Mouse (Mus musculus) hindbrain, embryonic 11.5 days (tissue): ENCODE measurements around the gene Trim27. TPM values are rescaled to one million over a fixed set of nuclear protein-coding genes. Genes with fewer than 3 reads are reported as not detected.

ENCODE experiments used
- ATAC-seq: fragments of 200-750 bp; cut with Nextera tagmentation; 2 replicates; pipeline ENCODE4 v1.8.0; 2017; ENCODE audit warnings: mild to moderate bottlenecking, moderate TSS enrichment, moderate library complexity; ENCODE audit not compliant: low FRiP score
- DNase-seq: peaks from one replicate; pipeline ENCODE4 v3.0.0-alpha.2; 2015; ENCODE audit warnings: low spot score
- H3K27ac ChIP-seq: fragments of 300-500 bp; sonication (generic); 2 replicates; pipeline ENCODE4 v1.5.1; 2014; ENCODE audit warnings: mild to moderate bottlenecking, low read depth, low read length
- H3K27me3 ChIP-seq: fragments of 300-500 bp; sonication (generic); 2 replicates; pipeline ENCODE4 v1.6.1; 2014; ENCODE audit warnings: mild to moderate bottlenecking, low read length, moderate library complexity, mixed read lengths; ENCODE audit not compliant: control insufficient read depth, insufficient read depth
- H3K36me3 ChIP-seq: fragments of 300-500 bp; sonication (generic); 2 replicates; pipeline ENCODE4 v1.6.1; 2014; ENCODE audit warnings: mild to moderate bottlenecking, low read length, moderate library complexity, mixed read lengths; ENCODE audit not compliant: control insufficient read depth, insufficient read depth
- H3K4me1 ChIP-seq: fragments of 300-500 bp; sonication (generic); replicated peaks from 2 replicates; pipeline ENCODE4 v1.6.1; 2014; ENCODE audit warnings: low read length, mixed read lengths; ENCODE audit not compliant: control insufficient read depth, insufficient read depth
- H3K4me2 ChIP-seq: fragments of 300-500 bp; sonication (generic); replicated peaks from 2 replicates; pipeline ENCODE4 v1.6.1; 2014; ENCODE audit warnings: mild to moderate bottlenecking, low read depth, low read length
- H3K4me3 ChIP-seq: fragments of 300-500 bp; sonication (generic); 2 replicates; pipeline ENCODE4 v1.5.1; 2014; ENCODE audit warnings: low read depth, low read length
- H3K9ac ChIP-seq: fragments of 300-500 bp; sonication (generic); 2 replicates; pipeline ENCODE4 v1.6.1; 2014; ENCODE audit warnings: low read depth, low read length
- H3K9me3 ChIP-seq: fragments of 300-500 bp; sonication (generic); 2 replicates; pipeline ENCODE4 v1.6.1; 2016; ENCODE audit warnings: low read length; ENCODE audit not compliant: control insufficient read depth
- WGBS: fragments of 180-500 bp; shearing (Covaris S2); extraction: QIAGEN DNeasy Blood & Tissue Kit; methylation state at CpG from one replicate; pipeline ENCODE4 v1.1.7; 2014; 5-methylcytosine and 5-hydroxymethylcytosine counted together
- polyA plus RNA-seq: library from polyadenylated mRNA; unstranded; fragments of >200 nt; fragmentation: Nextera tagmentation; extraction: Ambion mirVana; gene quantifications from 2 replicates; pipeline ENCODE4 v1.2.1, GENCODE M21; 2014

Trim27 gene
- polyA plus RNA-seq, 1 experiment from 2014 or later: 133 TPM

- no peaks in the 10 kb centered on the region for H3K4me1 ChIP-seq
- 8% methylated on average over 7 of the region's 7 CpGs for WGBS
- DNase-seq: peak; percentile 56
- no peak for ATAC-seq
- no peaks in the 10 kb centered on the region for H3K9me3 ChIP-seq
- no peak overlapping the region for H3K4me3 ChIP-seq
- no peak overlapping the region for H3K9ac ChIP-seq
- no peak overlapping the region for H3K4me2 ChIP-seq
- H3K27me3 ChIP-seq: peaks cover 6% of the 10 kb centered on the region; the same call in 1 of the 2 replicates
- no peak overlapping the region for H3K27ac ChIP-seq
- no peaks in the 10 kb centered on the region for H3K36me3 ChIP-seq
These were observed 61.5 kb downstream of the Trim27 start for GRCm38 (mm10) chr13:21240788-21241187.

- Histone ChIP-seq H3K9ac (no peak overlapping the region), H3K27ac (no peak overlapping the region), H3K4me3 (peak overlapping the region; percentile 8; the same call in 1 of the 2 replicates), H3K36me3 (no peaks in the 10 kb centered on the region), H3K4me1 (no peaks in the 10 kb centered on the region), H3K4me2 (peak overlapping the region; percentile 15; the same call in 1 of the 2 replicates), H3K27me3 (peaks cover 6% of the 10 kb centered on the region; the same call in 1 of the 2 replicates), H3K9me3 (no peaks in the 10 kb centered on the region)
- ATAC-seq (no peak), DNase-seq (peak; percentile 55)
- WGBS: 5% methylated on average over 16 of the region's 16 CpGs
These were observed 63.3 kb downstream of the Trim27 start for GRCm38 (mm10) chr13:21242408-21243125.

GRCm38 (mm10) chr13:21243196-21243595, 64.0 kb downstream of the Trim27 start:
- Histone ChIP-seq H3K27ac (no peak overlapping the region), H3K9ac (no peak overlapping the region), H3K9me3 (no peaks in the 10 kb centered on the region), H3K4me3 (peak overlapping the region; percentile 8; the same call in 1 of the 2 replicates), H3K4me2 (peak overlapping the region; percentile 15; the same call in 1 of the 2 replicates), H3K27me3 (peaks cover 6% of the 10 kb centered on the region; the same call in 1 of the 2 replicates), H3K4me1 (no peaks in the 10 kb centered on the region), H3K36me3 (no peaks in the 10 kb centered on the region)
- DNase-seq (no peak), ATAC-seq (no peak)
- WGBS: 25% methylated on average over 13 of the region's 13 CpGs

GRCm38 (mm10) chr13:21244089-21244488, 64.8 kb downstream of the Trim27 start:
- Histone ChIP-seq H3K36me3 (no peaks in the 10 kb centered on the region), H3K9ac (no peak overlapping the region), H3K4me3 (no peak overlapping the region), H3K4me1 (no peaks in the 10 kb centered on the region), H3K27me3 (peaks cover 6% of the 10 kb centered on the region; the same call in 1 of the 2 replicates), H3K4me2 (no peak overlapping the region), H3K27ac (no peak overlapping the region), H3K9me3 (no peaks in the 10 kb centered on the region)
- WGBS: 83% methylated on average over 5 of the region's 5 CpGs
- ATAC-seq (no peak), DNase-seq (no peak)

Other genes starting within 250 kb of the Trim27 start
- not detected in 2 replicates for gene Olfr1370, start 104.5 kb upstream of the Trim27 start, polyA plus RNA-seq
- gene Olfr1369-ps1, start 68.0 kb upstream of the Trim27 start, polyA plus RNA-seq: 0.04 TPM in 1 of 2 replicates, not detected in the other
- gene Olfr263, start 49.8 kb upstream of the Trim27 start, polyA plus RNA-seq: not detected in 2 replicates
- not detected in 2 replicates for gene Olfr1368, start 33.6 kb upstream of the Trim27 start, polyA plus RNA-seq
- gene Gpx5, start 113.3 kb downstream of the Trim27 start, polyA plus RNA-seq: not detected in 2 replicates
- 0.32 TPM in 1 of 2 replicates, not detected in the other for gene Gpx6, start 132.7 kb downstream of the Trim27 start, polyA plus RNA-seq
- not detected in 2 replicates for gene Olfr1367, start 167.5 kb downstream of the Trim27 start, polyA plus RNA-seq
- gene Zscan12, start 183.4 kb downstream of the Trim27 start, polyA plus RNA-seq: 18.7 and 20.3 TPM in 2 replicates
- gene Zkscan3, start 223.3 kb downstream of the Trim27 start, polyA plus RNA-seq: 84.8 and 90.5 TPM in 2 replicates